Mouse (Mus musculus) megakaryocyte, embryonic 14.5 days (primary cell): ENCODE measurements around the gene Insrr. TPM values are rescaled to one million over a fixed set of nuclear protein-coding genes. Genes with fewer than 3 reads are reported as not detected.

Experiments
- H3K27me3 ChIP-seq: replicated peaks from 2 replicates; pipeline ENCODE3; 2012; ENCODE audit warnings: inconsistent platforms
- H3K36me3 ChIP-seq: replicated peaks from 2 replicates; pipeline ENCODE3; 2012; ENCODE audit warnings: low read length, inconsistent platforms, mixed read lengths
- H3K4me1 ChIP-seq: 2 replicates; pipeline ENCODE4 v1.6.1; 2012; ENCODE audit warnings: inconsistent platforms
- H3K4me3 ChIP-seq: replicated peaks from 2 replicates; pipeline ENCODE3; 2012; ENCODE audit warnings: moderate library complexity, mild to moderate bottlenecking, inconsistent platforms
- H3K9me3 ChIP-seq: 2 replicates; pipeline ENCODE4 v1.6.1; 2012; ENCODE audit warnings: inconsistent platforms
- FLI1 ChIP-seq: IDR thresholded peaks from 2 replicates; pipeline ENCODE4 v1.6.1; 2012; ENCODE audit warnings: low read length, inconsistent platforms, mixed read lengths
- GATA1 ChIP-seq: IDR thresholded peaks from 3 replicates; pipeline ENCODE4 v1.6.1; 2012; ENCODE audit warnings: mixed read lengths, low read length, inconsistent platforms, borderline replicate concordance
- polyA plus RNA-seq: library from polyadenylated mRNA; stranded (reverse); fragments of >175 nt; gene quantifications from 2 replicates; pipeline ENCODE4 v1.2.3, GENCODE M21; 2012; ENCODE audit warnings: low replicate concordance; ENCODE audit not compliant: insufficient read depth

Insrr gene
- polyA plus RNA-seq, 1 experiment, result not detected

GRCm38 (mm10) chr3:87828435-87828834, 31.7 kb downstream of the Insrr start:
- Histone ChIP-seq H3K4me3 (no peak overlapping the region), H3K9me3 (no peaks in the 10 kb centered on the region), H3K4me1 (no peaks in the 10 kb centered on the region), H3K36me3 (no peaks in the 10 kb centered on the region), H3K27me3 (peaks cover 46% of the 10 kb centered on the region)
- TF ChIP-seq FLI1 (no peak), GATA1 (no peak)

- H3K4me1 ChIP-seq, result no peaks in the 10 kb centered on the region
- H3K36me3 ChIP-seq, result no peaks in the 10 kb centered on the region
- TF ChIP-seq FLI1 (no peak), GATA1 (no peak)
- no peak overlapping the region for H3K4me3 ChIP-seq
- peaks cover 42% of the 10 kb centered on the region for H3K27me3 ChIP-seq
- H3K9me3 ChIP-seq, result no peaks in the 10 kb centered on the region
These were observed 32.3 kb downstream of the Insrr start for GRCm38 (mm10) chr3:87829025-87829424.

GRCm38 (mm10) chr3:87832109-87832859, 35.5 kb downstream of the Insrr start:
- no peaks in the 10 kb centered on the region for H3K4me1 ChIP-seq
- no peaks in the 10 kb centered on the region for H3K9me3 ChIP-seq
- H3K36me3 ChIP-seq, result no peaks in the 10 kb centered on the region
- H3K27me3 ChIP-seq, result peaks cover 30% of the 10 kb centered on the region
- no peak overlapping the region for H3K4me3 ChIP-seq
- no peak for TF ChIP-seq FLI1
- no peak for TF ChIP-seq GATA1

DNA sequence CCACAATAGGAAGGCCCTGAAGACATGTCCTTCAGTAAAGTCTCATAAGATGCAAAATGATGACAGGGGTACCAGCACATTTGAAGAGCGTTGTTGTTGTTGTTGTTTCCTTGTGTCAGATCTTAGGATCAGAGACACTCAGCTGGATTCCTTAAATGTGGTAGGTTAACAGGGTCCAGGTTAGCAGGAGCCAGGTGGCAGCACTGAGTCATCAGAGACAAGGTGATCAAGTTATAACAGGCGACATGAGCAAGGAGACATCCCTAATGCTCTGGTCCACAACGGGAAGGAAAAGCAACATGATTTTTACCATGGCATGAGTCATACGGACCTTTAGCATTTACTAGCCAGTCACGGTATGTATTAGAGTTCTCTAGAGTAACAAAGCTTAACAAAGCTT, 36.7 kb downstream of the Insrr start:
- H3K9me3 ChIP-seq, result no peaks in the 10 kb centered on the region
- H3K27me3 ChIP-seq, result peaks cover 26% of the 10 kb centered on the region
- no peak for TF ChIP-seq GATA1
- no peak for TF ChIP-seq FLI1

GRCm38 (mm10) chr3:87838622-87839021, 41.9 kb downstream of the Insrr start:
- Histone ChIP-seq H3K36me3 (no peaks in the 10 kb centered on the region), H3K4me1 (no peaks in the 10 kb centered on the region), H3K9me3 (no peaks in the 10 kb centered on the region), H3K27me3 (peaks cover 30% of the 10 kb centered on the region), H3K4me3 (no peak overlapping the region)
- TF ChIP-seq FLI1 (no peak), GATA1 (no peak)

More for the DNA sequence above, 36.7 kb downstream of the Insrr start:
- Histone ChIP-seq H3K4me1 (no peaks in the 10 kb centered on the region), H3K36me3 (no peaks in the 10 kb centered on the region), H3K4me3 (no peak overlapping the region)

DNA sequence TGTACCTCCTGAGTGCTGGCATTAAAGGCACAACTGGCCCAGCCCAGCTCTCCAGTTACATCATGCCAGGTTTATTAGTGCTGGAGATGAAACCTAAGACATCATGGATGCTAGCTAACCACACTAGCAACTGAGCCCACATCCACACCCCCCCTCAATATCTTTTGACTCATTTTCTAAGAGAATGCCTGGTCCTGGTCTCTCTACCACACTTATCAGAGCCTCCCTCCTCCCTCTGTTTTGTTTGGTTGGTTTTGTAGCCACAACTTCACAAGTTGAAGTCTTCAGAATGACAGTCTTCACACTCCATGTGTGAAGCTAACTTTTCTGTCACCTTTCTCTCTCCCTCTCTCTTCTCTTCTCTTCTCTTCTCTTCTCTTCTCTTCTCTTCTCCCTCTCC, 44.1 kb downstream of the Insrr start:
- Histone ChIP-seq H3K27me3 (peaks cover 35% of the 10 kb centered on the region), H3K9me3 (0 out of 2 replicates have a peak, but pooled peaks cover 3% of the 10 kb centered on the region), H3K4me1 (no peaks in the 10 kb centered on the region), H3K4me3 (no peak overlapping the region), H3K36me3 (no peaks in the 10 kb centered on the region)
- no peak for TF ChIP-seq GATA1
- TF ChIP-seq FLI1, result no peak

- Histone ChIP-seq H3K4me3 (no peak overlapping the region), H3K9me3 (0 out of 2 replicates have a peak, but pooled peaks cover 3% of the 10 kb centered on the region), H3K4me1 (peaks cover 17% of the 10 kb centered on the region), H3K36me3 (no peaks in the 10 kb centered on the region), H3K27me3 (peaks cover 49% of the 10 kb centered on the region)
- TF ChIP-seq FLI1, result no peak
- no peak for TF ChIP-seq GATA1
These were observed 48.2 kb downstream of the Insrr start for GRCm38 (mm10) chr3:87844981-87845380.

DNA sequence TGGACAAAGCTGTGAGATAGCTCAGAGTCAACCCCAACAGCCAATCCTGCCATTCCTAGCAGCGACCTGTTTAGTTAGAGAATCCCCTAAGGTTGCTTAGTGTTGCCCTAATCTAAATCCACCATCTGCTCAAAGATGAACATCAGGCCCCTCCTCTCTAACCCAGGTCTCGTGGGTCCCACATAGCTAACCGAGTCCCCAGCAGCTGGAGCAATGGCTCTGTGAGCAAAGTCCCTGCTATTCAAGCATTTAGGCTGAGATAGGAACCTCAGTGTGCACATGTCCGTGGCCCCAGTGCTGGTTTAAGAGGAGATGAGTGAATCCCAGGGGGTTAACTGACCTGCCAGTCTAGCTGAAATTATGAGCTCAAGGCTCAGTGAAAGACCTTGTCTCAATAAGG, 49.4 kb downstream of the Insrr start:
- H3K36me3 ChIP-seq, result no peaks in the 10 kb centered on the region
- H3K27me3 ChIP-seq, result peaks cover 54% of the 10 kb centered on the region
- peaks cover 17% of the 10 kb centered on the region for H3K4me1 ChIP-seq
- TF ChIP-seq FLI1 (no peak), GATA1 (no peak)
- no peak overlapping the region for H3K4me3 ChIP-seq
- 0 out of 2 replicates have a peak, but pooled peaks cover 3% of the 10 kb centered on the region for H3K9me3 ChIP-seq

DNA sequence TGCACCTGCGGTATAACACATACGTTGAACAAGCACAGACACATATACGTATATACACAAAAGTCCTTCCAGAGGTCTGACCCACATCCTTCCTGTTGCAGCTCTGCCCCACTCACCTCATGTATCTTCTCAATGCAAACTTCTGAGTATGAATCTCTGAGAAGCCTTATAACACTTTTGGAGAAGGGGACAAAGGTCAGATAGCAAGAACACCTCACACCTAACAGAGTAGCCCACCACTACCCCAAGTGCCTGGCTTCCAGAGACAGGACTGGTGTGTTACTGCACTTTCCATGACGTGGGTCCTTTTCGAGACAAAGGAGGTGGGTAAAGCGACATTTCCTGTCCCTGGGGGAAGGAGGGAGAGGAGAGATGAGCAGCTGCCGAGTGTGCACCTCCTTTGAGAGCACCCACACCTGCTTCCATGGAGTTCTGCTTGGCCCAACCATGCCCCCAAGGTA, 49.9 kb downstream of the Insrr start, which contains the start of gene Sh2d2a:
Sh2d2a (plus strand) TSS at position 106 of the 461 bp plus-strand sequence.
- Histone ChIP-seq H3K4me1 (peaks cover 17% of the 10 kb centered on the region), H3K9me3 (0 out of 2 replicates have a peak, but pooled peaks cover 3% of the 10 kb centered on the region), H3K36me3 (no peaks in the 10 kb centered on the region), H3K27me3 (peaks cover 58% of the 10 kb centered on the region), H3K4me3 (no peak within 1 kb of the TSS)
- no peak for TF ChIP-seq GATA1
- no peak for TF ChIP-seq FLI1

DNA sequence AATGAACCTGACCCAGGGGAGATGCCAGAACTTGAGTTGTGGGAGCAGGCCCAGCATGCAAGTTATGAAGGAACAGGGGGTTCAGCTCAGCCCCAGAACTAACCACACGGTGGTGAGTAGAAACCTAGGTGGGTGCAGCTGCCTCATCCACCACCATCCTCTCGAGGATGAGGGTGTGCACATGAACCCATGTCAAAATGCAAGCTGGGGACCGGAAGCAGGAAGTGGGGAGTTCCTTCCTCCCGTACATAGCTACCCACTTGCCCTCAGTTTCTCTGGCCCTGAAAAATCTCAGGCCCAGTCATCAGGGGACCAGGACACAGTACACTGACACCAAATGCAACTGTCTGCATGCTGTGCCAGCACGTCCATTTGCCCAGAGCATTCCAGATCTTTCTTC, 50.9 kb downstream of the Insrr start:
- H3K4me3 ChIP-seq, result no peak overlapping the region

More for the DNA sequence above, 50.9 kb downstream of the Insrr start:
- peaks cover 17% of the 10 kb centered on the region for H3K4me1 ChIP-seq
- TF ChIP-seq GATA1 (no peak), FLI1 (no peak)
- H3K36me3 ChIP-seq, result no peaks in the 10 kb centered on the region
- peaks cover 65% of the 10 kb centered on the region for H3K27me3 ChIP-seq
- H3K9me3 ChIP-seq, result 0 out of 2 replicates have a peak, but pooled peaks cover 3% of the 10 kb centered on the region
